Comparison of ENCODE assay signal across 9 mouse cellular contexts in genomic region chr5:113365921-113366320, GRCm38 (mm10). TPM values are rescaled to one million over a fixed set of nuclear protein-coding genes. Genes with fewer than 3 reads are reported as not detected.
DNase-seq lines count a peak whose midpoint lies in the region; ATAC-seq and TF ChIP-seq lines count a peak whose summit lies in the region.
"Had no signal": no experiment of that assay in that cellular context is flagged by ENCODE, and none has a peak within 500 bp of the region (broad histone marks: within the 10 kb centered on the region; RNA-seq: fewer than 3 reads in every experiment).

No protein-coding gene starts in this region.

- peak; percentile 18 for DNase-seq in MEL (ENCODE audit: low read depth, low spot score)
- DNase-seq in brain, embryonic 14.5 days (ENCODE audit: low read depth): peak; percentile 87
- DNase-seq in heart, postnatal 36 days: peak; percentile 77 to 79
- peak; percentile 73 for DNase-seq in layer of hippocampus, adult 9-11 months
- peak; percentile 77 for DNase-seq in lung, postnatal 36 days
- peak; percentile 86 for DNase-seq in right cerebral cortex, adult 18-20 months
- peak; percentile 29 for DNase-seq in yolk sac, embryonic 10.5 days (ENCODE audit: low spot score)

- H3K27me3 ChIP-seq in MEL (ENCODE audit: control insufficient read depth in 1 of 2, insufficient read depth in 2 of 2, low read length in 2 of 2): no peaks in the 10 kb centered on the region

- no peak overlapping the region for H3K4me3 ChIP-seq in MEL (ENCODE audit: control insufficient read depth in 1 of 2, insufficient read depth in 1 of 2, low read depth in 2 of 2, low read length in 2 of 2)
- H3K4me3 ChIP-seq: lung, embryonic 15.5 days had no signal

- H3K9ac ChIP-seq in MEL (ENCODE audit: control insufficient read depth, low read depth, low read length, poor library complexity, severe bottlenecking): no peak overlapping the region
- H3K9ac ChIP-seq: lung, embryonic 15.5 days had no signal

- H3K36me3 ChIP-seq in MEL (ENCODE audit: control insufficient read depth in 1 of 2, insufficient read depth in 2 of 2, low read length in 2 of 2): no peaks in the 10 kb centered on the region
- H3K36me3 ChIP-seq: lung, embryonic 15.5 days had no signal

- ATAC-seq in erythroid progenitor cell, adult 5-6 weeks (replicated peaks; ENCODE audit: low FRiP score, poor library complexity, severe bottlenecking): 0 out of 2 replicates have a peak, but pooled peaks have one; percentile 39

- no peak for TF ChIP-seq POLR2A in MEL (IDR thresholded peaks at IDR 0.05; ENCODE audit: control insufficient read depth in 1 of 2, insufficient read depth in 1 of 2, low read depth in 1 of 2, low read length in 2 of 2, poor library complexity in 1 of 2)
- TF ChIP-seq POLR2A in brain, embryonic 14.5 days (IDR thresholded peaks at IDR 0.05; ENCODE audit: borderline replicate concordance, extremely low read depth, insufficient read depth, insufficient read length, poor library complexity, severe bottlenecking): no peak

- no peaks in the 10 kb centered on the region for H3K4me1 ChIP-seq in MEL (ENCODE audit: control insufficient read depth in 1 of 2, insufficient read depth in 2 of 2, low read length in 2 of 2)

- H3K79me2 ChIP-seq in MEL (ENCODE audit: control insufficient read depth, insufficient read depth, low read length, poor library complexity): no peaks in the 10 kb centered on the region

- intact Hi-C loops in heart, postnatal 36 days (cut with DNase I): loop anchor here (1.0 to 2.0 kb wide), 4 partner anchors 105 to 449 kb away; partner anchors contain the start of gene 1700069L16Rik

- H3K27ac ChIP-seq in MEL (ENCODE audit: control insufficient read depth, low read depth, low read length): no peak overlapping the region
- H3K27ac ChIP-seq: lung, embryonic 15.5 days had no signal

- peak; percentile 32 for TF ChIP-seq RAD21 in MEL (IDR thresholded peaks at IDR 0.05; ENCODE audit: low read depth, low read length)

- TF ChIP-seq CTCF in MEL (IDR thresholded peaks at IDR 0.05 in 2 of 3, conservative IDR thresholded peaks at IDR 0.05 in 1 of 3; ENCODE audit: control insufficient read depth in 1 of 3, insufficient read depth in 1 of 3, low read depth in 2 of 3, low read length in 3 of 3, poor library complexity in 1 of 3, severe bottlenecking in 1 of 3): peak; percentile 42 to 75 (median 49)
- TF ChIP-seq CTCF in brain, embryonic 14.5 days (IDR thresholded peaks at IDR 0.05; ENCODE audit: borderline replicate concordance, extremely low read depth, insufficient read depth, insufficient read length): peak; percentile 98

- no peak for TF ChIP-seq EP300 in MEL (IDR thresholded peaks at IDR 0.05; ENCODE audit: low read depth in 1 of 2, low read length in 2 of 2)

- no peaks in the 10 kb centered on the region for H3K9me3 ChIP-seq in MEL (replicated peaks; ENCODE audit: insufficient read depth, low read length)
- H3K9me3 ChIP-seq: lung, embryonic 15.5 days had no signal

TF ChIP-seq in MEL, 35 proteins besides CTCF, POLR2A, EP300 and RAD21:
- TF ChIP-seq ELF1 (IDR thresholded peaks at IDR 0.05; ENCODE audit: low read depth, low read length) (no peak), USF2 (IDR thresholded peaks at IDR 0.05; ENCODE audit: borderline replicate concordance in 1 of 2, insufficient read depth in 1 of 2, low read depth in 1 of 2, low read length in 2 of 2) (no peak), NELFE (IDR thresholded peaks at IDR 0.05; ENCODE audit: low read depth, low read length) (no peak), SMC3 (IDR thresholded peaks at IDR 0.05; ENCODE audit: low read depth, low read length) (no peak), RCOR1 (IDR thresholded peaks at IDR 0.05; ENCODE audit: low read depth, low read length) (no peak), TBP (IDR thresholded peaks at IDR 0.05; ENCODE audit: low read depth, low read length) (no peak), BHLHE40 (IDR thresholded peaks at IDR 0.05; ENCODE audit: borderline replicate concordance, low read depth, low read length) (no peak), E2F4 (IDR thresholded peaks at IDR 0.05; ENCODE audit: borderline replicate concordance, low read depth, low read length) (no peak), ETS1 (IDR thresholded peaks at IDR 0.05; ENCODE audit: low read depth, low read length) (no peak), MYB (IDR thresholded peaks at IDR 0.05; ENCODE audit: low read depth, low read length) (no peak), ZMIZ1 (IDR thresholded peaks at IDR 0.05; ENCODE audit: low read depth, low read length) (no peak), CHD2 (IDR thresholded peaks at IDR 0.05; ENCODE audit: low read length) (no peak), MYC (IDR thresholded peaks at IDR 0.05; ENCODE audit: low read depth, low read length) (no peak), TAL1 (IDR thresholded peaks at IDR 0.05; ENCODE audit: low read length) (no peak), ZC3H11A (IDR thresholded peaks at IDR 0.05; ENCODE audit: low read depth, low read length) (no peak), MAX (IDR thresholded peaks at IDR 0.05; ENCODE audit: low read length) (no peak)

RNA-seq across cellular contexts. Expression of gene Aym1, which starts 8.8 kb away (rescaled TPM):
- total RNA-seq in MEL (2012; rRNA removed): not detected in 2 replicates
- not detected for polyA plus RNA-seq in MEL (2012; ENCODE audit: insufficient read depth in 1 of 2, insufficient read length in 2 of 2, low read depth in 1 of 2, low replicate concordance in 2 of 2, missing spikeins in 1 of 2)
- not detected in 2 replicates for polyA plus RNA-seq in brain, embryonic 14.5 days (2012; rRNA removed)
- not detected in 2 replicates for total RNA-seq in erythroid progenitor cell, adult 5-6 weeks (2015; ENCODE audit: low replicate concordance)
- total RNA-seq in erythroid progenitor cell, adult 5-6 weeks (2017; ENCODE audit: low replicate concordance): not detected in 2 replicates
- not detected for total RNA-seq in heart, postnatal 36 days (2021)
- polyA plus RNA-seq: lung, embryonic 15.5 days had no signal

RNA-seq across cellular contexts. Expression of gene Sgsm1, which starts 55.3 kb away (rescaled TPM):
- not detected in 2 replicates for total RNA-seq in MEL (2012; rRNA removed)
- not detected for polyA plus RNA-seq in MEL (2012; ENCODE audit: insufficient read depth in 1 of 2, insufficient read length in 2 of 2, low read depth in 1 of 2, low replicate concordance in 2 of 2, missing spikeins in 1 of 2)
- 31.2 and 36.1 TPM in 2 replicates for polyA plus RNA-seq in brain, embryonic 14.5 days (2012; rRNA removed)
- 0.36 TPM in 1 of 2 replicates, not detected in the other for total RNA-seq in erythroid progenitor cell, adult 5-6 weeks (2015; ENCODE audit: low replicate concordance)
- not detected in 2 replicates for total RNA-seq in erythroid progenitor cell, adult 5-6 weeks (2017; ENCODE audit: low replicate concordance)
- under 1 TPM; 0.44 to 0.60 TPM for total RNA-seq in heart, postnatal 36 days (2021)

Comparison
In these comparisons a context has a peak if more than half of its experiments do, and no peak if none do; other contexts are left out.
1. DNase-seq: peak in every context shown above with its lines; median percentile 87 in brain, embryonic 14.5 days; 86 in right cerebral cortex, adult 18-20 months; 78 in heart, postnatal 36 days; 77 in lung, postnatal 36 days; 73 in layer of hippocampus, adult 9-11 months; 29 in yolk sac, embryonic 10.5 days; 18 in MEL.